7 mouse cellular contexts compared by ENCODE assay signal in genomic region chr3:41743436-41743835, GRCm38 (mm10). TPM values are rescaled to one million over a fixed set of nuclear protein-coding genes. Genes with fewer than 3 reads are reported as not detected.
DNase-seq lines count a peak whose midpoint lies in the region; ATAC-seq lines count a peak whose summit lies in the region.

No protein-coding gene starts in this region.

- no peak overlapping the region for H3K27ac ChIP-seq in heart, embryonic 12.5 days (ENCODE audit: poor library complexity, severe bottlenecking)
- H3K27ac ChIP-seq in midbrain, embryonic 16.5 days (ENCODE audit: low read length): no peak overlapping the region

- no peaks in the 10 kb centered on the region for H3K27me3 ChIP-seq in heart, embryonic 12.5 days (replicated peaks)
- no peaks in the 10 kb centered on the region for H3K27me3 ChIP-seq in midbrain, embryonic 16.5 days (ENCODE audit: control insufficient read depth, insufficient read depth, low read depth, low read length)

- no peak for ATAC-seq in heart, embryonic 12.5 days (ENCODE audit: insufficient number of reproducible peaks, low FRiP score)
- ATAC-seq in midbrain, embryonic 16.5 days: no peak

- peak; percentile 11 for DNase-seq in right cerebral cortex, adult 18-20 months
- no peak for DNase-seq in right cerebral cortex, postnatal 4 days
- peak; percentile 11 for DNase-seq in cerebellum, adult 11-12 months
- peak; percentile 4 to 12 for DNase-seq in kidney, postnatal 4 days
- no peak for DNase-seq in layer of hippocampus, postnatal 10 days (ENCODE audit: low spot score in 2 of 2)

- 52% methylated on average over 6 of the region's 6 CpGs for WGBS in heart, embryonic 12.5 days
- 27% methylated on average over 6 of the region's 6 CpGs for WGBS in midbrain, embryonic 16.5 days

- 0 out of 2 replicates have a peak, but pooled peaks cover 2% of the 10 kb centered on the region for H3K4me1 ChIP-seq in heart, embryonic 12.5 days (replicated peaks)
- peaks cover 21% of the 10 kb centered on the region for H3K4me1 ChIP-seq in midbrain, embryonic 16.5 days (ENCODE audit: control insufficient read depth, insufficient read depth, low read length)

- H3K9ac ChIP-seq in heart, embryonic 12.5 days: no peak overlapping the region
- H3K9ac ChIP-seq in midbrain, embryonic 16.5 days (ENCODE audit: low read depth, low read length): no peak overlapping the region

- peak overlapping the region; percentile 78; the same call in 1 of the 2 replicates for H3K4me3 ChIP-seq in heart, embryonic 12.5 days
- H3K4me3 ChIP-seq in midbrain, embryonic 16.5 days (ENCODE audit: low read depth, low read length): no peak overlapping the region

- H3K4me2 ChIP-seq in heart, embryonic 12.5 days: peak overlapping the region; percentile 50
- peak overlapping the region; percentile 72 for H3K4me2 ChIP-seq in midbrain, embryonic 16.5 days (ENCODE audit: low read length)

- no peaks in the 10 kb centered on the region for H3K36me3 ChIP-seq in heart, embryonic 12.5 days
- H3K36me3 ChIP-seq in midbrain, embryonic 16.5 days (ENCODE audit: control insufficient read depth, insufficient read depth, low read length): no peaks in the 10 kb centered on the region

- no peaks in the 10 kb centered on the region for H3K9me3 ChIP-seq in heart, embryonic 12.5 days (replicated peaks)
- H3K9me3 ChIP-seq in midbrain, embryonic 16.5 days (replicated peaks; ENCODE audit: control insufficient read depth, low read length, poor library complexity, severe bottlenecking): no peaks in the 10 kb centered on the region

RNA-seq across cellular contexts. Expression of gene D3Ertd751e, which starts 1.0 kb away (rescaled TPM):
- polyA plus RNA-seq in heart, embryonic 12.5 days (2016; fragmentation: Nextera tagmentation; extraction: Ambion mirVana): 16.0 and 19.7 TPM in 2 replicates
- polyA plus RNA-seq in midbrain, embryonic 16.5 days (2015; fragmentation: Nextera tagmentation; extraction: Ambion mirVana): 8.2 and 9.8 TPM in 2 replicates
- 1 to 10 TPM; 6.5 to 9.5 TPM for total RNA-seq in layer of hippocampus, postnatal 10 days (2021)

RNA-seq across cellular contexts. Expression of gene Sclt1, which starts 1.1 kb away (rescaled TPM):
- 12.7 and 12.9 TPM in 2 replicates for polyA plus RNA-seq in heart, embryonic 12.5 days (2016; fragmentation: Nextera tagmentation; extraction: Ambion mirVana)
- 17.1 and 18.8 TPM in 2 replicates for polyA plus RNA-seq in midbrain, embryonic 16.5 days (2015; fragmentation: Nextera tagmentation; extraction: Ambion mirVana)
- total RNA-seq in layer of hippocampus, postnatal 10 days (2021): 10 to 100 TPM; 16.3 to 18.7 TPM

Comparison
In these comparisons a context has a peak if more than half of its experiments do, and no peak if none do; other contexts are left out.
1. DNase-seq: peak in right cerebral cortex, adult 18-20 months (single experiment), cerebellum, adult 11-12 months (single experiment) and kidney, postnatal 4 days (2 of 2); none in right cerebral cortex, postnatal 4 days (single experiment) and layer of hippocampus, postnatal 10 days (0 of 2).